Mouse (Mus musculus): ENCODE data around the gene B3galt4.

The B3galt4 gene

GRCm38 (mm10) chr17:33943454-33943853, 7.8 kb downstream of the B3galt4 start:
- CTCF ChIA-PET: no interaction called here

GRCm38 (mm10) chr17:33941381-33941780, 9.9 kb downstream of the B3galt4 start:
- CTCF ChIA-PET: interaction anchor here (0.8 to 1.4 kb wide), 2 partner anchors 9 to 15 kb away, joined by 3 read pairs; no protein-coding TSS in a partner anchor

- CTCF ChIA-PET: interaction anchor here (0.8 to 1.4 kb wide), 2 partner anchors 10 to 15 kb away, joined by 3 read pairs; no protein-coding TSS in a partner anchor
These were observed 10.3 kb downstream of the B3galt4 start for GRCm38 (mm10) chr17:33940981-33941380.

- CTCF ChIA-PET: interaction anchor here (0.7 to 1.4 kb wide), 4 partner anchors 10 to 211 kb away, joined by 3 read pairs; no protein-coding TSS in a partner anchor
These were observed 11.0 kb downstream of the B3galt4 start, which contains the start of the genes Pfdn6 and Wdr46 for GRCm38 (mm10) chr17:33940206-33940805. Pfdn6 (minus strand) TSS chr17:33940343. Wdr46 (plus strand) TSS chr17:33940660.

- CTCF ChIA-PET: no interaction called here
These were observed 12.5 kb downstream of the B3galt4 start for GRCm38 (mm10) chr17:33938783-33939182.

GRCm38 (mm10) chr17:33936993-33937392, 14.3 kb downstream of the B3galt4 start:
- CTCF ChIA-PET: interaction anchor here (0.6 kb wide), 1 partner anchor 1261 kb away, joined by 4 read pairs; no protein-coding TSS in a partner anchor

GRCm38 (mm10) chr17:33935422-33936055, 15.7 kb downstream of the B3galt4 start:
- CTCF ChIA-PET: no interaction called here

- CTCF ChIA-PET: no interaction called here
These were observed 18.3 kb downstream of the B3galt4 start for GRCm38 (mm10) chr17:33932970-33933369.

GRCm38 (mm10) chr17:33932448-33932847, 18.8 kb downstream of the B3galt4 start:
- CTCF ChIA-PET: no interaction called here

- CTCF ChIA-PET: no interaction called here
These were observed 19.3 kb downstream of the B3galt4 start for GRCm38 (mm10) chr17:33931947-33932346.

- CTCF ChIA-PET: interaction anchor here (0.6 to 1.5 kb wide), 2 partner anchors 9 to 20 kb away, joined by 3 read pairs; partner anchors contain the start of gene Pfdn6
These were observed 20.0 kb downstream of the B3galt4 start for GRCm38 (mm10) chr17:33931159-33931866.

- CTCF ChIA-PET: interaction anchor here (0.6 to 1.5 kb wide), 2 partner anchors 10 to 20 kb away, joined by 3 read pairs; partner anchors contain the start of gene Pfdn6
These were observed 20.8 kb downstream of the B3galt4 start for GRCm38 (mm10) chr17:33930280-33931158.

GRCm38 (mm10) chr17:33929371-33930279, 21.7 kb downstream of the B3galt4 start, which contains the start of gene Rgl2:
Rgl2 (plus strand) TSS chr17:33929543.
- CTCF ChIA-PET: interaction anchor here (1.5 kb wide), 1 partner anchor 10 kb away, joined by 3 read pairs; the partner anchor contains the start of gene Pfdn6

GRCm38 (mm10) chr17:33928251-33928947, 22.9 kb downstream of the B3galt4 start:
- CTCF ChIA-PET: interaction anchor here (0.6 to 0.7 kb wide), 3 partner anchors 11 to 18 kb away, joined by 3 to 5 read pairs (median 3); partner anchors contain the start of genes Pfdn6 and Wdr46

GRCm38 (mm10) chr17:33926207-33926932, 24.9 kb downstream of the B3galt4 start:
- CTCF ChIA-PET: interaction anchor here (1.0 kb wide), 2 partner anchors 15 to 30 kb away, joined by 3 to 11 read pairs; partner anchors contain the start of gene Wdr46

GRCm38 (mm10) chr17:33925406-33926116, 25.7 kb downstream of the B3galt4 start:
- CTCF ChIA-PET: interaction anchor here (0.6 to 1.0 kb wide), 3 partner anchors 28 to 30 kb away, joined by 3 to 11 read pairs (median 3); no protein-coding TSS in a partner anchor

- CTCF ChIA-PET: interaction anchor here (0.6 to 1.0 kb wide), 3 partner anchors 27 to 229 kb away, joined by 3 to 11 read pairs (median 6); no protein-coding TSS in a partner anchor
These were observed 26.6 kb downstream of the B3galt4 start for GRCm38 (mm10) chr17:33924577-33925283.
